Comparison of ENCODE assay signal across 22 mouse cellular contexts in genomic region chrX:52189094-52189493, GRCm38 (mm10). TPM values are rescaled to one million over a fixed set of nuclear protein-coding genes. Genes with fewer than 3 reads are reported as not detected.
A peak's percentile ranks its signal among the peaks of the same experiment; 100 is the strongest.
DNase-seq lines count a peak whose midpoint lies in the region; ATAC-seq lines count a peak whose summit lies in the region.
"Had no signal": no experiment of that assay in that cellular context is flagged by ENCODE, and none has a peak within 500 bp of the region (broad histone marks: within the 10 kb centered on the region; RNA-seq: fewer than 3 reads in every experiment).

No protein-coding gene starts in this region.

- H3K27ac ChIP-seq in forebrain, embryonic 12.5 days: no peak overlapping the region
- no peak overlapping the region for H3K27ac ChIP-seq in forebrain, embryonic 16.5 days (ENCODE audit: low read length)
- no peak overlapping the region for H3K27ac ChIP-seq in forebrain, embryonic 15.5 days (replicated peaks)
- H3K27ac ChIP-seq: embryonic facial prominence, embryonic 12.5 days; heart, adult 2 months; hindbrain, embryonic 10.5 days; hindbrain, embryonic 14.5 days; intestine, embryonic 15.5 days had no signal

- DNase-seq in retina, postnatal 1 day: peak; percentile 7
- no peak for DNase-seq in retina, embryonic 14.5 days (ENCODE audit: low spot score)
- peak; percentile 98 for DNase-seq in R1 (ENCODE audit: low read depth, low spot score)
- DNase-seq in liver: no peak
- DNase-seq in left cerebral cortex, adult 18-20 months (ENCODE audit: low spot score in 2 of 2): no peak
- DNase-seq: adrenal gland, adult 8-10 months; adrenal gland, postnatal 36 days; cerebellum, adult 11 months; cerebellum, adult 8-10 months; cerebellum, postnatal 14 days; embryo, embryonic 11 days; gastrocnemius, postnatal 10 days; heart, adult 2 months had no signal

- peaks cover 11% of the 10 kb centered on the region for H3K4me1 ChIP-seq in forebrain, embryonic 12.5 days
- peaks cover 2% of the 10 kb centered on the region; the same call in 1 of the 2 replicates for H3K4me1 ChIP-seq in forebrain, embryonic 16.5 days (replicated peaks; ENCODE audit: control insufficient read depth, insufficient read depth, low read length)
- peaks cover 3% of the 10 kb centered on the region; the same call in 1 of the 2 replicates for H3K4me1 ChIP-seq in forebrain, embryonic 15.5 days
- H3K4me1 ChIP-seq: intestine, embryonic 15.5 days had no signal

- H3K4me2 ChIP-seq in forebrain, embryonic 12.5 days: no peak overlapping the region
- H3K4me2 ChIP-seq in forebrain, embryonic 16.5 days (ENCODE audit: low read length): no peak overlapping the region
- H3K4me2 ChIP-seq in forebrain, embryonic 15.5 days (replicated peaks): no peak overlapping the region
- H3K4me2 ChIP-seq: embryonic facial prominence, embryonic 12.5 days; heart, embryonic 12.5 days; hindbrain, embryonic 14.5 days; intestine, embryonic 15.5 days had no signal

- no peaks in the 10 kb centered on the region for H3K9me3 ChIP-seq in forebrain, embryonic 12.5 days
- H3K9me3 ChIP-seq in forebrain, embryonic 16.5 days (ENCODE audit: control insufficient read depth, low read length): no peaks in the 10 kb centered on the region
- H3K9me3 ChIP-seq in forebrain, embryonic 15.5 days: no peaks in the 10 kb centered on the region
- H3K9me3 ChIP-seq: embryonic facial prominence, embryonic 12.5 days; heart, embryonic 12.5 days; hindbrain, embryonic 10.5 days; intestine, embryonic 15.5 days had no signal

- no peaks in the 10 kb centered on the region for H3K36me3 ChIP-seq in forebrain, embryonic 12.5 days (replicated peaks)
- no peaks in the 10 kb centered on the region for H3K36me3 ChIP-seq in forebrain, embryonic 16.5 days (ENCODE audit: control insufficient read depth, insufficient read depth)
- no peaks in the 10 kb centered on the region for H3K36me3 ChIP-seq in forebrain, embryonic 15.5 days
- H3K36me3 ChIP-seq: embryonic facial prominence, embryonic 12.5 days; heart, embryonic 12.5 days; hindbrain, embryonic 10.5 days; intestine, embryonic 15.5 days had no signal

- peaks cover 16% of the 10 kb centered on the region for H3K27me3 ChIP-seq in forebrain, embryonic 12.5 days
- no peaks in the 10 kb centered on the region for H3K27me3 ChIP-seq in forebrain, embryonic 16.5 days (replicated peaks; ENCODE audit: control insufficient read depth, insufficient read depth, low read length)
- H3K27me3 ChIP-seq in forebrain, embryonic 15.5 days: no peaks in the 10 kb centered on the region
- H3K27me3 ChIP-seq: intestine, embryonic 15.5 days had no signal

- 18% methylated on average over 4 of the region's 4 CpGs for WGBS in forebrain, embryonic 12.5 days
- WGBS in forebrain, embryonic 16.5 days: 16% methylated on average over 4 of the region's 4 CpGs
- 16% methylated on average over 4 of the region's 4 CpGs for WGBS in forebrain, embryonic 15.5 days

- no peak overlapping the region for H3K9ac ChIP-seq in forebrain, embryonic 12.5 days
- no peak overlapping the region for H3K9ac ChIP-seq in forebrain, embryonic 16.5 days (replicated peaks; ENCODE audit: low read depth, low read length)
- no peak overlapping the region for H3K9ac ChIP-seq in forebrain, embryonic 15.5 days (replicated peaks)
- H3K9ac ChIP-seq: embryonic facial prominence, embryonic 12.5 days; heart, embryonic 12.5 days; hindbrain, embryonic 14.5 days; intestine, embryonic 15.5 days had no signal

- no peak overlapping the region for H3K4me3 ChIP-seq in forebrain, embryonic 12.5 days (replicated peaks)
- H3K4me3 ChIP-seq in forebrain, embryonic 16.5 days (replicated peaks; ENCODE audit: low read length): no peak overlapping the region
- no peak overlapping the region for H3K4me3 ChIP-seq in forebrain, embryonic 15.5 days
- H3K4me3 ChIP-seq: embryonic facial prominence, embryonic 12.5 days; heart, adult 2 months; heart, embryonic 12.5 days; hindbrain, embryonic 10.5 days; intestine, embryonic 15.5 days had no signal

- ATAC-seq in forebrain, embryonic 12.5 days (ENCODE audit: low FRiP score): peak; percentile 60; the same call in 1 of the 2 replicates
- no peak for ATAC-seq in forebrain, embryonic 16.5 days
- ATAC-seq in forebrain, embryonic 15.5 days (replicated peaks): 0 out of 2 replicates have a peak, but pooled peaks have one; percentile 32
- ATAC-seq: intestine, embryonic 15.5 days; Patski had no signal

RNA-seq across cellular contexts. Expression of gene Gpc4, which starts 24.0 kb away (rescaled TPM):
- polyA plus RNA-seq in forebrain, embryonic 12.5 days (2016; fragmentation: Nextera tagmentation; extraction: Ambion mirVana): 60.4 and 74.1 TPM in 2 replicates
- 31.3 and 39.5 TPM in 2 replicates for polyA plus RNA-seq in forebrain, embryonic 16.5 days (2015; fragmentation: Nextera tagmentation; extraction: Ambion mirVana)
- 31.3 and 38.0 TPM in 2 replicates for polyA plus RNA-seq in forebrain, embryonic 15.5 days (2015; fragmentation: Nextera tagmentation; extraction: Ambion mirVana)
- 10 to 100 TPM; 20.1 to 23.2 TPM for total RNA-seq in left cerebral cortex, adult 18-20 months (2021)

Comparison
In these comparisons a context has a peak if more than half of its experiments do, and no peak if none do; other contexts are left out.
1. DNase-seq: peak in retina, postnatal 1 day (single experiment) and R1 (single experiment); none in retina, embryonic 14.5 days (single experiment), liver (single experiment) and left cerebral cortex, adult 18-20 months (0 of 2).